Mouse (Mus musculus) spleen, adult 2 months (tissue): ENCODE measurements around the gene Vti1a.

Source experiments
- CTCF ChIP-seq: fragments of 200-500 bp; IDR thresholded peaks from 2 replicates; pipeline ENCODE4 v1.5.1; 2011; ENCODE audit warnings: mild to moderate bottlenecking, inconsistent platforms; ENCODE audit not compliant: insufficient read depth, insufficient read length, insufficient replicate concordance; ENCODE audit errors: extremely low read depth
- POLR2A ChIP-seq: fragments of 200-500 bp; IDR thresholded peaks from 2 replicates; pipeline ENCODE4 v1.6.1; 2011; ENCODE audit warnings: low read depth, low read length, inconsistent platforms

DNA sequence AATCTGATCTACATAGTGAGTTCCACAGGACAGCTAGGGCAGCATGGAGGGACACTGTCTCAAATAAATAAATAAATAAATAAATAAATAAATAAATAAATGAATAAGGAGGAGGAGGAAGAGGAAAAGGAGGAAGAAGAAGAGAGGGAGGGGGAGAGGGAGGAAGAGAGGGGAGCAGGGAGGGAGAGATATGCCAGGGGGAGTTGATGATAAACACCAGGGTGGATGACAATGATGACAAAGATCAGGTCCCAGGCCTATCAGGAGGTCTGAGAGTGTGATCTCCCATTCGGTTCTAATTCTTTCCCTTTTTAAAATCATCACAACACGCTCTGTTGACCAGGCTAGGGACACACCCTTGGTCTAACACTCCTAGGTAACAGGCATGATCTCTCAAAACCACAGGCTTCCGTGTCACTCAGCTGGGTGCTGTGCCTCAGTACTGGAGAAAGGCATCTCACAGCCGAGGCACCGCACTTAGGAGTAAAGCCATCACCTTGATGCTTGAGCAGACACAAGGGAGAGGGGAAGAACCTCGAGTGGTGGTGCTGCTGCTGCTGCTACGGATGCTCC is 336.7 kb downstream of the Vti1a start:
- no peak for TF ChIP-seq CTCF
- TF ChIP-seq POLR2A: no peak
